Mouse (Mus musculus) heart, embryonic 16.5 days (tissue): ENCODE results near the gene Cdk6. TPM values are rescaled to one million over a fixed set of nuclear protein-coding genes. Genes with fewer than 3 reads are reported as not detected.

Source experiments
- ATAC-seq: fragments of 200-750 bp; cut with Nextera tagmentation; replicated peaks from 2 replicates; pipeline ENCODE4 v1.8.0; 2017; ENCODE audit warnings: moderate number of reproducible peaks; ENCODE audit not compliant: insufficient read depth, low FRiP score; ENCODE audit errors: extremely low read depth
- H3K27ac ChIP-seq: fragments of 300-500 bp; sonication (generic); 2 replicates; pipeline ENCODE4 v1.5.1; 2014; ENCODE audit warnings: mild to moderate bottlenecking, low read length, control low read depth, moderate library complexity
- H3K27me3 ChIP-seq: fragments of 300-500 bp; sonication (generic); 2 replicates; pipeline ENCODE4 v1.6.1; 2014; ENCODE audit warnings: low read length, mixed read lengths; ENCODE audit not compliant: control insufficient read depth, insufficient read depth
- H3K36me3 ChIP-seq: fragments of 300-500 bp; sonication (generic); 2 replicates; pipeline ENCODE4 v1.6.1; 2014; ENCODE audit not compliant: control insufficient read depth, insufficient read depth
- H3K4me1 ChIP-seq: fragments of 300-500 bp; sonication (generic); 2 replicates; pipeline ENCODE4 v1.6.1; 2014; ENCODE audit warnings: low read length, mixed read lengths; ENCODE audit not compliant: control insufficient read depth, insufficient read depth
- H3K4me2 ChIP-seq: fragments of 300-500 bp; sonication (generic); 2 replicates; pipeline ENCODE4 v1.6.1; 2014; ENCODE audit warnings: low read depth, mild to moderate bottlenecking, control low read depth, low read length
- H3K4me3 ChIP-seq: fragments of 300-500 bp; sonication (generic); 2 replicates; pipeline ENCODE4 v1.5.1; 2014; ENCODE audit warnings: mild to moderate bottlenecking, control low read depth, low read length
- H3K9ac ChIP-seq: fragments of 300-500 bp; sonication (generic); 2 replicates; pipeline ENCODE4 v1.6.1; 2014; ENCODE audit warnings: low read length, control low read depth
- H3K9me3 ChIP-seq: fragments of 300-500 bp; sonication (generic); replicated peaks from 2 replicates; pipeline ENCODE4 v1.6.1; 2016; ENCODE audit warnings: low read length; ENCODE audit not compliant: control insufficient read depth
- WGBS: fragments of 180-500 bp; shearing (Covaris S2); extraction: QIAGEN DNeasy Blood & Tissue Kit; methylation state at CpG from one replicate; pipeline ENCODE4 v1.1.7; 2014; 5-methylcytosine and 5-hydroxymethylcytosine counted together
- polyA plus RNA-seq: library from polyadenylated mRNA; unstranded; fragments of >200 nt; fragmentation: Nextera tagmentation; extraction: Ambion mirVana; gene quantifications from 2 replicates; pipeline ENCODE4 v1.2.1, GENCODE M21; 2015

Cdk6 gene
- polyA plus RNA-seq, 1 experiment from 2014 or later = 37.7 TPM

- ATAC-seq = no peak
- WGBS = 30% methylated on average over 8 of the region's 8 CpGs
- H3K4me2 ChIP-seq = no peak overlapping the region
- peaks cover 33% of the 10 kb centered on the region for H3K4me1 ChIP-seq
- H3K4me3 ChIP-seq = no peak overlapping the region
- H3K9me3 ChIP-seq = no peaks in the 10 kb centered on the region
- no peaks in the 10 kb centered on the region for H3K27me3 ChIP-seq
- no peaks in the 10 kb centered on the region for H3K36me3 ChIP-seq
- peak overlapping the region; percentile 62; the same call in 1 of the 2 replicates for H3K27ac ChIP-seq
- H3K9ac ChIP-seq = peak overlapping the region; percentile 18
Observed at GRCm38 (mm10) chr5:3501564-3502001, 160.3 kb downstream of the Cdk6 start.

GRCm38 (mm10) chr5:3502610-3503350, 161.5 kb downstream of the Cdk6 start:
- peaks cover 30% of the 10 kb centered on the region for H3K4me1 ChIP-seq
- peak overlapping the region; percentile 2; the same call in 1 of the 2 replicates for H3K4me2 ChIP-seq
- peak overlapping the region; percentile 63 for H3K27ac ChIP-seq
- no peaks in the 10 kb centered on the region for H3K9me3 ChIP-seq
- H3K4me3 ChIP-seq = no peak overlapping the region
- H3K27me3 ChIP-seq = no peaks in the 10 kb centered on the region
- peak; percentile 49 for ATAC-seq
- no peaks in the 10 kb centered on the region for H3K36me3 ChIP-seq
- H3K9ac ChIP-seq = no peak overlapping the region
- WGBS = 15% methylated on average over 11 of the region's 11 CpGs

GRCm38 (mm10) chr5:3503373-3503772, 162.1 kb downstream of the Cdk6 start:
- Histone ChIP-seq H3K4me3 (no peak overlapping the region), H3K9me3 (no peaks in the 10 kb centered on the region), H3K9ac (no peak overlapping the region), H3K4me2 (peak overlapping the region; percentile 2; the same call in 1 of the 2 replicates), H3K27ac (peak overlapping the region; percentile 63), H3K36me3 (no peaks in the 10 kb centered on the region), H3K4me1 (peaks cover 30% of the 10 kb centered on the region), H3K27me3 (no peaks in the 10 kb centered on the region)
- 70% methylated on average over 4 of the region's 4 CpGs for WGBS
- no peak for ATAC-seq

- no peak overlapping the region; the same call in 1 of the 2 replicates for H3K27ac ChIP-seq
- no peaks in the 10 kb centered on the region for H3K27me3 ChIP-seq
- WGBS = 59% methylated on average over 9 of the region's 9 CpGs
- H3K9ac ChIP-seq = no peak overlapping the region
- peaks cover 33% of the 10 kb centered on the region for H3K4me1 ChIP-seq
- H3K4me3 ChIP-seq = no peak overlapping the region
- H3K4me2 ChIP-seq = no peak overlapping the region
- no peaks in the 10 kb centered on the region for H3K36me3 ChIP-seq
- no peak for ATAC-seq
- H3K9me3 ChIP-seq = no peaks in the 10 kb centered on the region
Observed at GRCm38 (mm10) chr5:3503836-3504323, 162.6 kb downstream of the Cdk6 start.

- H3K9ac ChIP-seq = no peak overlapping the region
- no peaks in the 10 kb centered on the region for H3K27me3 ChIP-seq
- H3K27ac ChIP-seq = no peak overlapping the region
- no peak overlapping the region for H3K4me2 ChIP-seq
- no peaks in the 10 kb centered on the region for H3K9me3 ChIP-seq
- 67% methylated on average over 4 of the region's 4 CpGs for WGBS
- H3K36me3 ChIP-seq = no peaks in the 10 kb centered on the region
- no peak for ATAC-seq
- no peak overlapping the region for H3K4me3 ChIP-seq
- H3K4me1 ChIP-seq = peaks cover 35% of the 10 kb centered on the region
Observed at GRCm38 (mm10) chr5:3504453-3504852, 163.2 kb downstream of the Cdk6 start.

- WGBS = 56% methylated on average over 2 of the region's 2 CpGs
- no peak overlapping the region for H3K4me3 ChIP-seq
- H3K27me3 ChIP-seq = no peaks in the 10 kb centered on the region
- peaks cover 35% of the 10 kb centered on the region for H3K4me1 ChIP-seq
- H3K9ac ChIP-seq = no peak overlapping the region
- no peaks in the 10 kb centered on the region for H3K36me3 ChIP-seq
- no peak overlapping the region for H3K4me2 ChIP-seq
- no peak for ATAC-seq
- no peak overlapping the region for H3K27ac ChIP-seq
- H3K9me3 ChIP-seq = no peaks in the 10 kb centered on the region
Observed at GRCm38 (mm10) chr5:3505553-3505952, 164.3 kb downstream of the Cdk6 start.

- Histone ChIP-seq H3K27ac (no peak overlapping the region), H3K9ac (no peak overlapping the region), H3K27me3 (no peaks in the 10 kb centered on the region), H3K9me3 (no peaks in the 10 kb centered on the region), H3K4me1 (peaks cover 13% of the 10 kb centered on the region), H3K4me2 (no peak overlapping the region), H3K4me3 (no peak overlapping the region), H3K36me3 (no peaks in the 10 kb centered on the region)
- ATAC-seq = no peak
- 57% methylated on average over 7 of the region's 7 CpGs for WGBS
Observed at GRCm38 (mm10) chr5:3508480-3509381, 167.4 kb downstream of the Cdk6 start.

GRCm38 (mm10) chr5:3509503-3509902, 168.2 kb downstream of the Cdk6 start:
- Histone ChIP-seq H3K27ac (no peak overlapping the region), H3K4me2 (no peak overlapping the region), H3K9ac (no peak overlapping the region), H3K9me3 (no peaks in the 10 kb centered on the region), H3K36me3 (no peaks in the 10 kb centered on the region), H3K4me1 (peaks cover 9% of the 10 kb centered on the region; the same call in 1 of the 2 replicates), H3K27me3 (no peaks in the 10 kb centered on the region), H3K4me3 (no peak overlapping the region)
- ATAC-seq = no peak
- WGBS = 83% methylated on average over 3 of the region's 3 CpGs
